Mouse (Mus musculus): ENCODE data around the gene Scn4b. TPM values are rescaled to one million over a fixed set of nuclear protein-coding genes. Genes with fewer than 3 reads are reported as not detected.
A peak's percentile ranks its signal among the peaks of the same experiment; 100 is the strongest.

Gene Scn4b
- polyA plus RNA-seq, 1 experiment from 2014 or later, result 4.6 TPM

DNA sequence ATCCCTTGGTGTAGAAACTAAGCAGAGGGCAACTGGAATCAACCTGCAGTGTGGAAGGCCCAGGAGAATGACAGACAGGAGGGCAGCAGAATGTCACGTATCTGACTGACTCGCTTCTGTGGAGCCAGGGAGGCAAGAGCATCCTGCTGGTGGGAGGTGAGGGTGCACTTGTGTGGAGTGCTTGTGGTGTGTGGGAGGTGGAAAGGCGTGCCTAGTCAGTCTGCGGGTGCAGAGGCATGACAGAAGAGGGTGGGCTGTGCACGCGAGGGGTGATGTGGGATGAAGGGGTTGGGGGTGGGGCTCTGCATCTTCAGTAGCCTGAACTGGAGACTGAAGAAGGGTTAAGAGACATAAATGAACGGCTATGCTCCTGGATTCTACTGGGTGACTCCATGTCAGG is 15.2 kb downstream of the Scn4b start:
- Histone ChIP-seq H3K9me3 (replicated peaks; ENCODE audit: low read length) (no peaks in the 10 kb centered on the region), H3K4me1 (replicated peaks; ENCODE audit: insufficient read depth, low read length) (no peaks in the 10 kb centered on the region), H3K4me3 (replicated peaks; ENCODE audit: low read depth, low read length) (no peak overlapping the region), H3K36me3 (ENCODE audit: insufficient read depth, low read length) (no peaks in the 10 kb centered on the region), H3K27ac (no peak overlapping the region), H3K4me2 (ENCODE audit: low read length) (no peak overlapping the region), H3K27me3 (ENCODE audit: insufficient read depth, low read length) (no peaks in the 10 kb centered on the region), H3K9ac (ENCODE audit: low read depth, low read length) (no peak overlapping the region)
- ATAC-seq (replicated peaks; ENCODE audit: low FRiP score, low read depth) (no peak), DNase-seq (ENCODE audit: low spot score) (peak; percentile 14)
- 30% methylated on average over 7 of the region's 7 CpGs for WGBS
- no peak for TF ChIP-seq CTCF (IDR thresholded peaks at IDR 0.05; ENCODE audit: low read depth)

DNA sequence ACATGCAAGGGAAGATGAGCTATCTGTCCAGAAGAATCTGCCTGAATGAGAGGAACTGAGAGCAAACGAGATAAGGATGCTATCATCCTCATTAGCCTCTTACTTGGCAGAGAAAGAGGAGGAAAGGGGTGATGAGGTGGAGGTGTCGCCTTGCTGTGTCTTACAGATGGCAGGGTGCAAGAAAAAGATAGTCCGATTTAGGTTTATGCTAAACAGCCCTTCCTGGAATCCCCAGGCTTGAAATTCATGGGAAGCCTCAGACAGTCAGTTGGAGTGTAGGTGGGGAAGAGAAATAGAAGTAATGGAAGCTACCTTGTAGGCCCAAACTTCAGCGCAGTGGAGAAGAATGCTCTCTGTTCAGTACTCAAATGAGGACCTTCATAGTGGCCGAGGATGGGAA is 29.7 kb downstream of the Scn4b start:
- Histone ChIP-seq H3K4me2 (ENCODE audit: low read length) (no peak overlapping the region), H3K36me3 (ENCODE audit: insufficient read depth, low read length) (no peaks in the 10 kb centered on the region), H3K27me3 (ENCODE audit: insufficient read depth, low read length) (no peaks in the 10 kb centered on the region), H3K4me3 (replicated peaks; ENCODE audit: low read depth, low read length) (no peak overlapping the region), H3K27ac (no peak overlapping the region), H3K9ac (ENCODE audit: low read depth, low read length) (no peak overlapping the region), H3K4me1 (replicated peaks; ENCODE audit: insufficient read depth, low read length) (no peaks in the 10 kb centered on the region), H3K9me3 (replicated peaks; ENCODE audit: low read length) (no peaks in the 10 kb centered on the region)
- WGBS, result 79% methylated on average over 5 of the region's 5 CpGs
- ATAC-seq (replicated peaks; ENCODE audit: low FRiP score, low read depth), result no peak
- no peak for TF ChIP-seq CTCF (IDR thresholded peaks at IDR 0.05; ENCODE audit: low read depth)
- no peak for DNase-seq (ENCODE audit: low spot score)

DNA sequence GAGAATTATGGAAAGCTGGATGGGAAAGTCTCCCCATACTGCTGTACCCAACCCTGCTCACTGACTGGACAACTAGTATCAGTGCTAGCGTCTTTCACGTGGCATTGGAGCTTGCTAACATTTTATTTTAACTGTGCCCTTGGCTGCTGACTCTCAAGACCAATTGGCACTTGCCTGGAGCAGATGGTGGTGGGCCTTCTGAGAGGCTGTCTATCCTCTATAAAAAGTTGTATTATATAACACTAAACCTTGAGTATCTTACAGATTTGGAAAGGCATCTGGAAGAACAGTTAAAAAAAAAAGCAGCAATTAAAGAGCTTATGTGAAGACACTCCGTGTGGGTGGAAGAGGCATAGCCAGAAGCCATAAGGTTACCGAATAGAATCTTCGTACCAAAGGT is 32.0 kb downstream of the Scn4b start:
- Histone ChIP-seq H3K4me3 (replicated peaks; ENCODE audit: low read depth, low read length) (no peak overlapping the region), H3K36me3 (ENCODE audit: insufficient read depth, low read length) (no peaks in the 10 kb centered on the region), H3K4me1 (replicated peaks; ENCODE audit: insufficient read depth, low read length) (no peaks in the 10 kb centered on the region), H3K9ac (ENCODE audit: low read depth, low read length) (no peak overlapping the region), H3K27me3 (ENCODE audit: insufficient read depth, low read length) (no peaks in the 10 kb centered on the region), H3K27ac (no peak overlapping the region), H3K4me2 (ENCODE audit: low read length) (no peak overlapping the region), H3K9me3 (replicated peaks; ENCODE audit: low read length) (no peaks in the 10 kb centered on the region)
- ATAC-seq (replicated peaks; ENCODE audit: low FRiP score, low read depth) (no peak), DNase-seq (ENCODE audit: low spot score) (no peak)
- no peak for TF ChIP-seq CTCF (IDR thresholded peaks at IDR 0.05; ENCODE audit: low read depth)
- 87% methylated on average over 5 of the region's 5 CpGs for WGBS

DNA sequence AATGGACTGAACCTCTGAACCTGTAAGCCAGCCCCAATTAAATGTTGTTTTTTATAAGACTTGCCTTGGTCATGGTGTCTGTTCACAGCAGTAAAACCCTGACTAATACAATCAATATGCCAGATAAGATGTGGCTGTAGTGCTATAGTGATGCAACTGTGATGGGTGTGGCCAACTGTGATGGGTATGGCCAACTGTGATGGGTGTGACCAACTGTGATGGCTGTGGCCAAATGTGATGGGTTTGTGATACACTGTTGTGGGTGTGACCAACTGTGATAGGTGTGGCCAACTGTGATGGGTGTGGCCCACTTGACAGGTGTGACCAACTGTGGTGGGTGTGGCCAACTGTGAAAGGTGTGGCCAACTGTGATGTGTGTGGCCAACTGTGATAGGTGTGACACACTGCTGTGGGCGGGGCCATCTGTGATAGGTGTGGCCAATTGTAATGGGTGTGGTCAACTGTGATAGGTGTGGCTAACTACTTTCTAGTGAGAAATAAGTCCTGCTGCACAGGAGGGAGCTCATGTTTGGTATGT is 32.9 kb downstream of the Scn4b start:
- 64% methylated on average over 1 of the region's 1 CpGs for WGBS
- H3K4me2 ChIP-seq (ENCODE audit: low read length), result no peak overlapping the region
- no peak for TF ChIP-seq CTCF (IDR thresholded peaks at IDR 0.05; ENCODE audit: low read depth)

DNA sequence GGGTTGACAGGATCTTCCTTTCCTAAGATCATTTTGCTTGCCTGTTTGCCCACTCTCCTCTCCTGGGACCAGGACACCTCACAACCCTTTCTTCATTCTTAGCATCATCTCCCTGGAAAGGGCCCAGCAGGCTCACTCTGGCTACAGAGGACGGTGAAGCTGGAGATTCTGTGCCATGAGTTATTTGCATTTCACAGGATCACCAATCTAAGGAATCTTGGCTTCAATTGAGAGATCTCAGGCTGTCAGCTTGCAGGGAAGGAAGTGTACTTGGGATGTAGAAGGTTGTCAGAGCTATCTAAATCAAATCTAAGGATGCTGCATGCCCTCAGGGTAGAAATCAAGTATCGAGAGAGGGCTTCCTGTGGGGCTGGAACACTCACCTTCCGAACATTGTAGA is 35.3 kb downstream of the Scn4b start:
- 53% methylated on average over 3 of the region's 3 CpGs for WGBS
- DNase-seq (ENCODE audit: low spot score) (no peak), ATAC-seq (replicated peaks; ENCODE audit: low FRiP score, low read depth) (no peak)
- TF ChIP-seq CTCF (IDR thresholded peaks at IDR 0.05; ENCODE audit: low read depth), result no peak
- Histone ChIP-seq H3K27ac (no peak overlapping the region), H3K9me3 (replicated peaks; ENCODE audit: low read length) (no peaks in the 10 kb centered on the region), H3K4me3 (replicated peaks; ENCODE audit: low read depth, low read length) (no peak overlapping the region), H3K4me1 (replicated peaks; ENCODE audit: insufficient read depth, low read length) (no peaks in the 10 kb centered on the region), H3K36me3 (ENCODE audit: insufficient read depth, low read length) (no peaks in the 10 kb centered on the region), H3K9ac (ENCODE audit: low read depth, low read length) (no peak overlapping the region), H3K27me3 (ENCODE audit: insufficient read depth, low read length) (no peaks in the 10 kb centered on the region), H3K4me2 (ENCODE audit: low read length) (no peak overlapping the region)

More for the DNA sequence above, 32.9 kb downstream of the Scn4b start:
- ATAC-seq (replicated peaks; ENCODE audit: low FRiP score, low read depth) (0 out of 2 replicates have a peak, but pooled peaks have one; percentile 21), DNase-seq (ENCODE audit: low spot score) (no peak)
- Histone ChIP-seq H3K4me1 (replicated peaks; ENCODE audit: insufficient read depth, low read length) (no peaks in the 10 kb centered on the region), H3K4me3 (replicated peaks; ENCODE audit: low read depth, low read length) (no peak overlapping the region), H3K27me3 (ENCODE audit: insufficient read depth, low read length) (no peaks in the 10 kb centered on the region), H3K27ac (no peak overlapping the region), H3K36me3 (ENCODE audit: insufficient read depth, low read length) (no peaks in the 10 kb centered on the region), H3K9me3 (replicated peaks; ENCODE audit: low read length) (no peaks in the 10 kb centered on the region), H3K9ac (ENCODE audit: low read depth, low read length) (no peak overlapping the region)

DNA sequence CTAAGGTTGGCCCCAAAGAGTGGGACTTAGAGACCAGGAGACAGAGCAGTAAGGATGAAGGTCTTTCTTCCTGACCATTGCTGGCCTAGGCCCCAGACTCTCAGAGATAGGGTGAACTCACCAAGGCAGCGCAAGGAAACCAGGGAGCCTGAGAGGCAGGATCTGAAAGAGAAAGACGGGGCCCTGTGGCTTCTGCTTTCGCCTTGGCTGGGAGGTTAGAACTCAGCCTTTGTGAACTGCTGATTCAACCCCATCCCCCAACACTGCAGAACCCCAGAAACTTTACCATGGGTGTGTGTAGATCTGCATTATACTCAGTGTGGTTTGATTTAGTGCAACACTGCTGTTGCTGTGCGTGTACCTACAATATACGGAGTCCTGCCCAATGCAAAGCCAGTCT is 41.1 kb downstream of the Scn4b start:
- Histone ChIP-seq H3K27me3 (ENCODE audit: insufficient read depth, low read length) (no peaks in the 10 kb centered on the region), H3K27ac (no peak overlapping the region), H3K4me1 (replicated peaks; ENCODE audit: insufficient read depth, low read length) (no peaks in the 10 kb centered on the region), H3K36me3 (ENCODE audit: insufficient read depth, low read length) (no peaks in the 10 kb centered on the region), H3K4me3 (replicated peaks; ENCODE audit: low read depth, low read length) (no peak overlapping the region), H3K4me2 (ENCODE audit: low read length) (no peak overlapping the region), H3K9me3 (replicated peaks; ENCODE audit: low read length) (no peaks in the 10 kb centered on the region), H3K9ac (ENCODE audit: low read depth, low read length) (no peak overlapping the region)
- DNase-seq (ENCODE audit: low spot score) (no peak), ATAC-seq (replicated peaks; ENCODE audit: low FRiP score, low read depth) (no peak)
- WGBS, result 87% methylated on average over 5 of the region's 5 CpGs
- TF ChIP-seq CTCF (IDR thresholded peaks at IDR 0.05; ENCODE audit: low read depth), result no peak

DNA sequence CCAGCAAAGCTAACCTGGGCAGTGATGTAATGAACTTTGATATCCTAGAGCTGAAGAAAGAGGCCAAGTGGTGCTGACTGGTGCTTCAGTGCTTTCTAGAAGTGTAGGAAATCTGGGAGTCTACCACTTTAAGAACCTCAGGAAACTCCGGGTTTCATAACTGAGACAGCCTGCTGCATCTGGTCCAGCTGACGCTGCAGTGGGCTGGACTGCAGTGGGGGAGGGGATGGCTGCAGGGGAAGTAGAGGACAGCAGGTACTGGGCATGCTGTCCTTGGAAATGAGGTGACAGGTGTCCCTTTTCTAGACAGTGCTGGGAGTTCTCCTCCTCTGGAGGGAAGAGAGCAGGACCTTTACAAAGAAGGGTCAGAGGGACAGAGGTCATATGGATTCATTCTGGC is 43.6 kb downstream of the Scn4b start, which contains the start of gene BC049352:
Gene BC049352 (plus strand): TSS at position 238 of the 400 bp plus-strand sequence.
- no peak for DNase-seq (ENCODE audit: low spot score)
- H3K36me3 ChIP-seq (ENCODE audit: insufficient read depth, low read length), result no peaks in the 10 kb centered on the region
- no peaks in the 10 kb centered on the region for H3K27me3 ChIP-seq (ENCODE audit: insufficient read depth, low read length)
- no peaks in the 10 kb centered on the region for H3K9me3 ChIP-seq (replicated peaks; ENCODE audit: low read length)
- no peak within 1 kb of the TSS for H3K4me2 ChIP-seq (ENCODE audit: low read length)
- no peak for TF ChIP-seq CTCF (IDR thresholded peaks at IDR 0.05; ENCODE audit: low read depth)
- ATAC-seq (replicated peaks; ENCODE audit: low FRiP score, low read depth), result no peak
- 5% methylated on average over 2 of the region's 2 CpGs for WGBS
- no peak within 1 kb of the TSS for H3K9ac ChIP-seq (ENCODE audit: low read depth, low read length)
- H3K4me3 ChIP-seq (replicated peaks; ENCODE audit: low read depth, low read length), result no peak within 1 kb of the TSS
- H3K4me1 ChIP-seq (replicated peaks; ENCODE audit: insufficient read depth, low read length), result no peaks in the 10 kb centered on the region
- no peak within 1 kb of the TSS for H3K27ac ChIP-seq

Measured in kidney, postnatal 0 days (tissue).